Mouse (Mus musculus) thymus, adult 18-20 months (tissue): ENCODE results near the gene Cntfr.

Experiments
- DNase-seq, 2 experiments: peaks; one replicate each; pipeline ENCODE4 v3.0.0; 2022; ENCODE audit warnings: mixed read lengths in 2 of 2

Cntfr gene

GRCm38 (mm10) chr4:41641199-41641822, 55.6 kb downstream of the Cntfr start:
- no peak for DNase-seq

GRCm38 (mm10) chr4:41639913-41640507, 56.9 kb downstream of the Cntfr start, which contains the start of gene Enho:
Gene Enho (minus strand): TSS chr4:41640324.
- peak; percentile 74 to 76 for DNase-seq

GRCm38 (mm10) chr4:41639214-41639841, 57.6 kb downstream of the Cntfr start:
- no peak for DNase-seq

GRCm38 (mm10) chr4:41638828-41639213, 58.1 kb downstream of the Cntfr start:
- no peak for DNase-seq

- no peak for DNase-seq
Observed at GRCm38 (mm10) chr4:41638186-41638731, 58.6 kb downstream of the Cntfr start.

GRCm38 (mm10) chr4:41636882-41637635, 59.8 kb downstream of the Cntfr start:
- DNase-seq, result no peak

GRCm38 (mm10) chr4:41636366-41636765, 60.5 kb downstream of the Cntfr start:
- no peak for DNase-seq

GRCm38 (mm10) chr4:41635906-41636305, 61.0 kb downstream of the Cntfr start:
- DNase-seq, result no peak

GRCm38 (mm10) chr4:41635224-41635623, 61.7 kb downstream of the Cntfr start:
- no peak for DNase-seq

- DNase-seq, result no peak
Observed at GRCm38 (mm10) chr4:41634631-41635030, 62.3 kb downstream of the Cntfr start.

- no peak for DNase-seq
Observed at GRCm38 (mm10) chr4:41633001-41633400, 63.9 kb downstream of the Cntfr start.

GRCm38 (mm10) chr4:41631390-41631789, 65.5 kb downstream of the Cntfr start:
- DNase-seq, result no peak

GRCm38 (mm10) chr4:41630196-41630595, 66.7 kb downstream of the Cntfr start:
- DNase-seq, result no peak

- no peak for DNase-seq
Observed at GRCm38 (mm10) chr4:41628202-41628927, 68.5 kb downstream of the Cntfr start.

GRCm38 (mm10) chr4:41622071-41622470, 74.8 kb downstream of the Cntfr start:
- DNase-seq, result no peak

- DNase-seq, result no peak
Observed at GRCm38 (mm10) chr4:41618916-41619746, 77.8 kb downstream of the Cntfr start.

- DNase-seq, result no peak
Observed at GRCm38 (mm10) chr4:41615661-41616599, 81.0 kb downstream of the Cntfr start.

- peak in 1 of 2 experiments; percentile 20 for DNase-seq
Observed at GRCm38 (mm10) chr4:41614156-41614555, 82.7 kb downstream of the Cntfr start.

GRCm38 (mm10) chr4:41612166-41612565, 84.7 kb downstream of the Cntfr start:
- DNase-seq, result no peak

- DNase-seq, result no peak
Observed at GRCm38 (mm10) chr4:41610594-41610980, 86.3 kb downstream of the Cntfr start.
